In genomic region chr12:34432461-34432860, GRCm38 (mm10) we compare ENCODE assay signal across 10 mouse cellular contexts.
A peak's percentile ranks its signal among the peaks of the same experiment; 100 is the strongest.
DNase-seq lines count a peak whose midpoint lies in the region; ATAC-seq and TF ChIP-seq lines count a peak whose summit lies in the region.
"Had no signal": no experiment of that assay in that cellular context is flagged by ENCODE, and none has a peak within 500 bp of the region (broad histone marks: within the 10 kb centered on the region; RNA-seq: fewer than 3 reads in every experiment).

No protein-coding gene starts in this region.

- no peaks in the 10 kb centered on the region for H3K9me3 ChIP-seq in kidney, embryonic 14.5 days (ENCODE audit: control insufficient read depth, low read length)
- H3K9me3 ChIP-seq in kidney, embryonic 15.5 days (replicated peaks): no peaks in the 10 kb centered on the region
- H3K9me3 ChIP-seq in hindbrain, embryonic 15.5 days: no peaks in the 10 kb centered on the region
- H3K9me3 ChIP-seq: embryonic facial prominence, embryonic 12.5 days; midbrain, embryonic 12.5 days had no signal

- H3K4me3 ChIP-seq in kidney, embryonic 14.5 days (ENCODE audit: low read length): no peak overlapping the region
- no peak overlapping the region for H3K4me3 ChIP-seq in kidney, embryonic 15.5 days (replicated peaks)
- H3K4me3 ChIP-seq in bone marrow, adult 2 months (replicated peaks; ENCODE audit: control insufficient read depth, low read depth, low read length): no peak overlapping the region
- H3K4me3 ChIP-seq in hindbrain, embryonic 15.5 days: no peak overlapping the region
- H3K4me3 ChIP-seq: embryonic facial prominence, embryonic 12.5 days; midbrain, embryonic 12.5 days had no signal

- H3K27ac ChIP-seq in kidney, embryonic 14.5 days (ENCODE audit: low read depth, low read length): no peak overlapping the region
- no peak overlapping the region for H3K27ac ChIP-seq in kidney, embryonic 15.5 days
- H3K27ac ChIP-seq in bone marrow, adult 2 months (ENCODE audit: control insufficient read depth, insufficient read depth, low read depth, low read length, poor library complexity): no peak overlapping the region
- no peak overlapping the region for H3K27ac ChIP-seq in hindbrain, embryonic 15.5 days (replicated peaks)
- H3K27ac ChIP-seq: midbrain, embryonic 12.5 days had no signal

- no peaks in the 10 kb centered on the region for H3K36me3 ChIP-seq in kidney, embryonic 14.5 days (ENCODE audit: control insufficient read depth, insufficient read depth, low read length)
- H3K36me3 ChIP-seq in kidney, embryonic 15.5 days: no peaks in the 10 kb centered on the region
- H3K36me3 ChIP-seq in hindbrain, embryonic 15.5 days: no peaks in the 10 kb centered on the region
- H3K36me3 ChIP-seq: embryonic facial prominence, embryonic 12.5 days; midbrain, embryonic 12.5 days had no signal

- TF ChIP-seq CTCF in bone marrow, adult 2 months (IDR thresholded peaks at IDR 0.05; ENCODE audit: control insufficient read depth, insufficient read depth, low read length): 0 out of 2 replicates have a peak, but pooled peaks have one; percentile 15

- H3K4me2 ChIP-seq in kidney, embryonic 14.5 days (replicated peaks; ENCODE audit: low read depth, low read length): no peak overlapping the region
- H3K4me2 ChIP-seq in kidney, embryonic 15.5 days: no peak overlapping the region
- H3K4me2 ChIP-seq in hindbrain, embryonic 15.5 days: no peak overlapping the region
- H3K4me2 ChIP-seq: embryonic facial prominence, embryonic 12.5 days; midbrain, embryonic 12.5 days had no signal

- TF ChIP-seq POLR2A in bone marrow, adult 2 months (IDR thresholded peaks at IDR 0.05; ENCODE audit: borderline replicate concordance, control insufficient read depth, low read depth, low read length): no peak

- peak; percentile 58 for DNase-seq in CD4-positive, CD25-positive, alpha-beta regulatory T cell, adult 2 months (ENCODE audit: low read depth, low spot score)
- DNase-seq in cerebellum, adult 9-10 months: no peak
- no peak for DNase-seq in gastrocnemius, adult 8-10 months (ENCODE audit: low spot score in 2 of 2)

- 0 out of 2 replicates have a peak, but pooled peaks have one; percentile 77 for ATAC-seq in kidney, embryonic 14.5 days (ENCODE audit: low FRiP score, low TSS enrichment)
- ATAC-seq in kidney, embryonic 15.5 days (replicated peaks; ENCODE audit: low FRiP score): no peak; the same call in 1 of the 2 replicates
- ATAC-seq in hindbrain, embryonic 15.5 days (ENCODE audit: low FRiP score, low read depth): peak; percentile 84; the same call in 1 of the 2 replicates
- ATAC-seq in megakaryocyte, adult 5-6 weeks (ENCODE audit: poor library complexity, severe bottlenecking): peak; percentile 66

- no peak overlapping the region for H3K9ac ChIP-seq in kidney, embryonic 14.5 days (ENCODE audit: low read depth, low read length)
- no peak overlapping the region for H3K9ac ChIP-seq in kidney, embryonic 15.5 days
- no peak overlapping the region for H3K9ac ChIP-seq in hindbrain, embryonic 15.5 days
- H3K9ac ChIP-seq: embryonic facial prominence, embryonic 12.5 days; midbrain, embryonic 12.5 days had no signal

- WGBS in kidney, embryonic 14.5 days: 53% methylated on average over 5 of the region's 5 CpGs
- WGBS in kidney, embryonic 15.5 days: 46% methylated on average over 5 of the region's 5 CpGs
- WGBS in bone marrow, adult 2 months: 28% methylated on average over 5 of the region's 5 CpGs
- WGBS in hindbrain, embryonic 15.5 days: 55% methylated on average over 5 of the region's 5 CpGs

- no peaks in the 10 kb centered on the region for H3K4me1 ChIP-seq in kidney, embryonic 14.5 days (ENCODE audit: control insufficient read depth, insufficient read depth, low read length)
- no peaks in the 10 kb centered on the region for H3K4me1 ChIP-seq in kidney, embryonic 15.5 days
- H3K4me1 ChIP-seq in bone marrow, adult 2 months (ENCODE audit: control insufficient read depth, insufficient read depth, low read length): no peaks in the 10 kb centered on the region; the same call in 1 of the 2 replicates
- H3K4me1 ChIP-seq in hindbrain, embryonic 15.5 days (replicated peaks): no peaks in the 10 kb centered on the region
- H3K4me1 ChIP-seq: midbrain, embryonic 12.5 days had no signal

- H3K27me3 ChIP-seq in kidney, embryonic 14.5 days (ENCODE audit: control insufficient read depth, insufficient read depth, low read length): no peaks in the 10 kb centered on the region
- no peaks in the 10 kb centered on the region for H3K27me3 ChIP-seq in kidney, embryonic 15.5 days
- H3K27me3 ChIP-seq in hindbrain, embryonic 15.5 days: no peaks in the 10 kb centered on the region
- H3K27me3 ChIP-seq: embryonic facial prominence, embryonic 12.5 days; midbrain, embryonic 12.5 days had no signal
